Mouse (Mus musculus) kidney, adult 2 months (tissue): ENCODE measurements around the gene Rsg1. TPM values are rescaled to one million over a fixed set of nuclear protein-coding genes. Genes with fewer than 3 reads are reported as not detected.

Experiments used
- DNase-seq: peaks from one replicate; pipeline ENCODE4 v3.0.0; 2021
- H3K27ac ChIP-seq: fragments of 200-500 bp; 2 replicates; pipeline ENCODE4 v1.5.1; 2012; ENCODE audit warnings: low read depth, low read length, control low read depth, inconsistent platforms; ENCODE audit not compliant: insufficient read depth
- H3K27me3 ChIP-seq: fragments of 200-500 bp; replicated peaks from 2 replicates; pipeline ENCODE4 v1.6.1; 2012; ENCODE audit warnings: mild to moderate bottlenecking, moderate library complexity, low read length, inconsistent platforms; ENCODE audit not compliant: control insufficient read depth, insufficient read depth
- H3K36me3 ChIP-seq: fragments of 200-500 bp; 2 replicates; pipeline ENCODE4 v1.6.1; 2012; ENCODE audit warnings: mild to moderate bottlenecking, moderate library complexity, low read length, inconsistent platforms; ENCODE audit not compliant: control insufficient read depth, insufficient read depth
- H3K4me1 ChIP-seq: fragments of 200-500 bp; 2 replicates; pipeline ENCODE4 v1.6.1; 2011; ENCODE audit warnings: low read length; ENCODE audit not compliant: control insufficient read depth, insufficient read depth
- H3K4me3 ChIP-seq: fragments of 200-500 bp; 2 replicates; pipeline ENCODE4 v1.5.1; 2011; ENCODE audit warnings: mild to moderate bottlenecking, low read depth, low read length, control low read depth; ENCODE audit not compliant: insufficient read depth
- CTCF ChIP-seq: fragments of 200-500 bp; conservative IDR thresholded peaks from 2 replicates; pipeline ENCODE4 v1.5.1; 2011; ENCODE audit warnings: low read depth, mild to moderate bottlenecking, control low read depth, low read length, moderate library complexity, mixed read lengths; ENCODE audit not compliant: insufficient read depth, insufficient read length
- POLR2A ChIP-seq: fragments of 200-500 bp; IDR thresholded peaks from one replicate; pipeline ENCODE4 v1.6.1; 2011; ENCODE audit warnings: low read depth, low read length, control low read depth
- WGBS: fragments of 180-500 bp; shearing (Covaris S2); methylation state at CpG from one replicate; pipeline ENCODE4 v1.1.7; 2018; 5-methylcytosine and 5-hydroxymethylcytosine counted together
- polyA plus RNA-seq: library from polyadenylated mRNA; depleted of rRNA; stranded (reverse); fragments of >200 nt; gene quantifications from 2 replicates; pipeline ENCODE4 v1.2.3, GENCODE M21; 2012

The Rsg1 gene
- polyA plus RNA-seq, 1 experiment, result 1.2 TPM

- no peak for TF ChIP-seq POLR2A
- TF ChIP-seq CTCF, result no peak
- 97% methylated on average over 4 of the region's 4 CpGs for WGBS
- H3K36me3 ChIP-seq, result no peaks in the 10 kb centered on the region
- no peak for DNase-seq
- H3K27ac ChIP-seq, result no peak overlapping the region
- no peaks in the 10 kb centered on the region for H3K4me1 ChIP-seq
- no peaks in the 10 kb centered on the region for H3K27me3 ChIP-seq
- no peak overlapping the region for H3K4me3 ChIP-seq
Measured at GRCm38 (mm10) chr4:141211646-141212045, 2.1 kb upstream of the Rsg1 start.

GRCm38 (mm10) chr4:141212892-141213291 lies 864 bp upstream of the Rsg1 start:
- H3K4me3 ChIP-seq, result no peak overlapping the region
- no peak overlapping the region for H3K27ac ChIP-seq
- H3K27me3 ChIP-seq, result no peaks in the 10 kb centered on the region
- no peaks in the 10 kb centered on the region for H3K36me3 ChIP-seq
- DNase-seq, result no peak
- H3K4me1 ChIP-seq, result no peaks in the 10 kb centered on the region
- 89% methylated on average over 9 of the region's 9 CpGs for WGBS
- TF ChIP-seq CTCF (no peak), POLR2A (no peak)

DNA sequence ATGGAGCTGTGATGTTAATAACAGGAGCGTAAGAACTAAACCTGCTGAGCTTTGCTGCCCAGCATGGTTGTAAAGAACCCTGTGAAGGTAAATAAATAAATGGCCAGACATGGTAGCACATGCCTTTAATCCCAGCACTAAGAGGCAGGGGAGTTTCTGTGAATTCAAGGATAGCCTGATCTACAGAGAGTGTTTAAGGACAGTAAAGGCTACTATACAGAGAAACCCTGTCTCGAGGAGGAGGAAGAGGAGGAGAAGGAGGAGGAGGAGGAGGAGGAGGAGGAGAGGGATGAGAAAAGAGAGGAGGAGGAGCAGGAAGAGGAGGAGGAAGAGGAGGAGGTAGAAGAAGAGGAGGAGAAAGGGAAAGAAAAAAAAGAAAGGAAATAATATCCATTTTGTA lies 414 bp upstream of the Rsg1 start:
- Histone ChIP-seq H3K27ac (no peak overlapping the region), H3K27me3 (no peaks in the 10 kb centered on the region), H3K36me3 (no peaks in the 10 kb centered on the region), H3K4me3 (no peak overlapping the region), H3K4me1 (no peaks in the 10 kb centered on the region)
- DNase-seq, result no peak
- TF ChIP-seq POLR2A (no peak), CTCF (no peak)
- WGBS, result 48% methylated on average over 2 of the region's 2 CpGs

GRCm38 (mm10) chr4:141214337-141214851 lies 638 bp downstream of the Rsg1 start:
- Histone ChIP-seq H3K4me1 (no peaks in the 10 kb centered on the region), H3K27me3 (no peaks in the 10 kb centered on the region), H3K36me3 (no peaks in the 10 kb centered on the region), H3K4me3 (peak overlapping the region; percentile 62), H3K27ac (no peak overlapping the region)
- 1% methylated on average over 16 of the region's 16 CpGs for WGBS
- no peak for TF ChIP-seq POLR2A
- peak; percentile 62 for TF ChIP-seq CTCF
- DNase-seq, result peak; percentile 33

- Histone ChIP-seq H3K4me1 (no peaks in the 10 kb centered on the region), H3K27ac (no peak overlapping the region), H3K27me3 (no peaks in the 10 kb centered on the region), H3K4me3 (no peak overlapping the region), H3K36me3 (no peaks in the 10 kb centered on the region)
- no peak for DNase-seq
- 91% methylated on average over 20 of the region's 20 CpGs for WGBS
- no peak for TF ChIP-seq POLR2A
Measured at GRCm38 (mm10) chr4:141219583-141220213, 5.9 kb downstream of the Rsg1 start.

- no peaks in the 10 kb centered on the region for H3K27me3 ChIP-seq
- no peaks in the 10 kb centered on the region for H3K36me3 ChIP-seq
- TF ChIP-seq POLR2A (no peak), CTCF (peak; percentile 32)
- no peak overlapping the region for H3K4me3 ChIP-seq
- WGBS, result 84% methylated on average over 2 of the region's 2 CpGs
- no peaks in the 10 kb centered on the region for H3K4me1 ChIP-seq
- no peak overlapping the region for H3K27ac ChIP-seq
- no peak for DNase-seq
Measured at GRCm38 (mm10) chr4:141221848-141222247, 8.1 kb downstream of the Rsg1 start.

GRCm38 (mm10) chr4:141222752-141223151 lies 9.0 kb downstream of the Rsg1 start:
- Histone ChIP-seq H3K4me1 (no peaks in the 10 kb centered on the region), H3K36me3 (no peaks in the 10 kb centered on the region), H3K4me3 (no peak overlapping the region), H3K27me3 (no peaks in the 10 kb centered on the region), H3K27ac (no peak overlapping the region)
- WGBS, result 91% methylated on average over 5 of the region's 5 CpGs
- DNase-seq, result no peak
- TF ChIP-seq CTCF (no peak), POLR2A (no peak)

GRCm38 (mm10) chr4:141228687-141229086 lies 14.9 kb downstream of the Rsg1 start:
- WGBS, result 86% methylated on average over 7 of the region's 7 CpGs

More at GRCm38 (mm10) chr4:141228687-141229086, 14.9 kb downstream of the Rsg1 start:
- Histone ChIP-seq H3K4me3 (no peak overlapping the region), H3K4me1 (no peaks in the 10 kb centered on the region), H3K27me3 (no peaks in the 10 kb centered on the region), H3K27ac (no peak overlapping the region), H3K36me3 (no peaks in the 10 kb centered on the region)
- TF ChIP-seq CTCF (no peak), POLR2A (no peak)
- DNase-seq, result no peak
